Mouse (Mus musculus): ENCODE measurements around the gene Fndc8. TPM values are rescaled to one million over a fixed set of nuclear protein-coding genes. Genes with fewer than 3 reads are reported as not detected.

Fndc8 gene
- polyA plus RNA-seq, 1 experiment from 2014 or later, result 0.18 TPM

DNA sequence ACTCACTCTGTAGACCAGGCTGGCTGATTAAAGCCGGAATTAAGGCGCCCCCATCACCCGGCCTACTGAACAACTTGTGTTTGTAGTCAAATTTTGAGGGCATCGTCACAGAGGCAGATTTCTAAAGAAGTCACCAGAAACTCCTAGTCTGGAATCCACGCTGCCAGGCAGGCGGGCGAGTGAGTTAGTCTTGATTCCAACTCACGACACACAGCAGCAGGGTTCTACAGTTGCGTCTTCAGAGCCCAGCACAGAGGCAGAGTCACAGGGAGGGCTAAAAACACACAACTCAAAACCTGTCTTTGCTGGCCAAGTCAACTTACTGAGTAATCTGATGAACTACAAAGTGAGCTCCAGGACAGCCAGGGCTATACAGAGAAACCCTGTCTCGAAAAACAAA lies 39.4 kb upstream of the Fndc8 start:
- H3K27ac ChIP-seq (replicated peaks; ENCODE audit: low read depth, low read length), result no peak overlapping the region
- no peak overlapping the region for H3K9ac ChIP-seq (replicated peaks; ENCODE audit: low read length)
- no peaks in the 10 kb centered on the region for H3K27me3 ChIP-seq (ENCODE audit: control insufficient read depth, insufficient read depth, low read length)
- ATAC-seq (replicated peaks; ENCODE audit: insufficient number of reproducible peaks, low FRiP score, low TSS enrichment, low read depth) (no peak), DNase-seq (ENCODE audit: low spot score) (no peak)
- no peak overlapping the region for H3K4me3 ChIP-seq (ENCODE audit: low read depth, low read length)
- whole genome bisulfite sequencing, result 82% methylated on average over 10 of the region's 10 CpGs
- H3K36me3 ChIP-seq (replicated peaks; ENCODE audit: control insufficient read depth, insufficient read depth, low read depth, low read length), result no peaks in the 10 kb centered on the region
- no peaks in the 10 kb centered on the region for H3K9me3 ChIP-seq (replicated peaks; ENCODE audit: control insufficient read depth, low read length)
- no peak overlapping the region for H3K4me2 ChIP-seq (ENCODE audit: low read depth, low read length)
- H3K4me1 ChIP-seq (ENCODE audit: control insufficient read depth, insufficient read depth, low read length), result no peaks in the 10 kb centered on the region

DNA sequence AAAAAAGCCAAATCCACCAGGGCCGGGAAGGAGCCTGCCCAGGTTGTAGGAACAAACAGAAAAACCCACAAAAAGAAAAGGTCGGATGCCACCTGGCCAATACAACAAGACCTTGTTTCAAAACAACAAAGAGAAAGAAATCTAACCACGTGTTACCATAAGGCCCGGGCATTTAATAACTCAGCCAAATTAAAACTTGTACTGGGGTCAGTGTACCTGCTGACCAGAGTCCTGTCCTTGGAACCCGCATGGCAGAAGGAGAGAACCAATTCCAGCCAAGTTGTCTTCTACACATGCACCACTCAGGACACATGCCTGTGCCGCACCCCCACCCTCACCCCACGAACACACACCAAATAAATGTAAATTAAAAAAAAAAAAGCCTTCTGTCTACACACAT lies 39.0 kb upstream of the Fndc8 start:
- H3K27me3 ChIP-seq (ENCODE audit: control insufficient read depth, insufficient read depth, low read length), result no peaks in the 10 kb centered on the region

DNA sequence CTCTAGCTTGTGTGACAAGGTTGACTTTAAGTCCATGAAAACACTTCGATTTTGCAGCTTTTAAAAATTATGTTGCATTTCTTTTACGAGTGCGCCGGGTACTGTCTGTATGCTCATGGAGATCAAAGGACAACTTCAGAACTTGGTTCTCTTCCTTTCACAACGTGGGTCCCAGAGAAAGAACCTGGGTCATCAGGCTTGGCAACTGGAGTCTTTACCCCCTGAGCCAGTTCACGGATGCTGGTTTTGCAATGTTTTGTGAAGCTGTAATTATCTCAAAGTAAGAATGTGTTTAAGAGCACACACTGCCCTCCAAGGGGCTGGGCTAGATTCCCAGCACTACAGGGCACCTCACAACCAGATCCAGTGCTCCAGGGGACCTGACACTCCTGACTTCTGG lies 37.8 kb upstream of the Fndc8 start:
- no peaks in the 10 kb centered on the region for H3K36me3 ChIP-seq (replicated peaks; ENCODE audit: control insufficient read depth, insufficient read depth, low read depth, low read length)
- no peak overlapping the region for H3K9ac ChIP-seq (replicated peaks; ENCODE audit: low read length)
- H3K27me3 ChIP-seq (ENCODE audit: control insufficient read depth, insufficient read depth, low read length), result no peaks in the 10 kb centered on the region
- H3K4me3 ChIP-seq (ENCODE audit: low read depth, low read length), result no peak overlapping the region
- ATAC-seq (replicated peaks; ENCODE audit: insufficient number of reproducible peaks, low FRiP score, low TSS enrichment, low read depth), result no peak
- H3K4me2 ChIP-seq (ENCODE audit: low read depth, low read length), result no peak overlapping the region
- WGBS, result 81% methylated on average over 6 of the region's 6 CpGs
- no peaks in the 10 kb centered on the region for H3K4me1 ChIP-seq (ENCODE audit: control insufficient read depth, insufficient read depth, low read length)
- H3K27ac ChIP-seq (replicated peaks; ENCODE audit: low read depth, low read length), result no peak overlapping the region
- no peak for DNase-seq (ENCODE audit: low spot score)
- H3K9me3 ChIP-seq (replicated peaks; ENCODE audit: control insufficient read depth, low read length), result no peaks in the 10 kb centered on the region

More for the DNA sequence above, 39.0 kb upstream of the Fndc8 start:
- Histone ChIP-seq H3K4me1 (ENCODE audit: control insufficient read depth, insufficient read depth, low read length) (no peaks in the 10 kb centered on the region), H3K4me2 (ENCODE audit: low read depth, low read length) (no peak overlapping the region), H3K9me3 (replicated peaks; ENCODE audit: control insufficient read depth, low read length) (no peaks in the 10 kb centered on the region), H3K9ac (replicated peaks; ENCODE audit: low read length) (no peak overlapping the region), H3K4me3 (ENCODE audit: low read depth, low read length) (no peak overlapping the region), H3K36me3 (replicated peaks; ENCODE audit: control insufficient read depth, insufficient read depth, low read depth, low read length) (no peaks in the 10 kb centered on the region), H3K27ac (replicated peaks; ENCODE audit: low read depth, low read length) (no peak overlapping the region)
- ATAC-seq (replicated peaks; ENCODE audit: insufficient number of reproducible peaks, low FRiP score, low TSS enrichment, low read depth), result no peak
- no peak for DNase-seq (ENCODE audit: low spot score)
- WGBS, result 88% methylated on average over 7 of the region's 7 CpGs

DNA sequence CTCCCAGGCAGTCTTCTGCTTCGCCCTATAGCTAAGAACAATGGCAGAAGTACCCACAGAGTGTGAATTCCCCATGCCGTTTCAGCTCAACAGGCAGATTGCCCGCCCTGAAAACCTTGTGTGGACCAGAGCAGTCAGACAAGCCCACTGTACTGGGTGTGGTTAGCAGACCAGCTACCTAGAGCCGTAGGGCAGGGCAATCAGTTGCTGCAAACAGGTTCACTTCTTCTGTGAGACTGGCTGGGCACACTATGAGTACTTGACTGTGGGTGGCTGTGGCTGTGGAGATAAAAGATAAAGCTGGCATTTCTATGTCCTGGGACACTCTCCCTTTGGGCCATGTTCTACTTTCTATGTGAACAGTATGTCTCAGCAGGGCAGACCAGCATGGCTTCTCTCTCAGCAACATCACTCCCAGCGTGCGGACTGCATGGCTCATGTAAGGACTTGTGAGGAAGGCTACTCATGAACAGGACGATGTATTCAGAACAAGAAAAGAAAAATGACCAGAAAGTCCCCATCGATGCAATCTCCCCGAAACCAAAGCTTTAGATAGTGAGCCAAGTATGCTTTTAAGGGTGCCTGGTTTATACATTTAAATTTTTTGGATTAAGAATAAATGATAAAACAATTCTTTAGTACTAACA lies 36.5 kb upstream of the Fndc8 start:
- Histone ChIP-seq H3K4me3 (ENCODE audit: low read depth, low read length) (no peak overlapping the region), H3K9me3 (replicated peaks; ENCODE audit: control insufficient read depth, low read length) (no peaks in the 10 kb centered on the region), H3K4me1 (ENCODE audit: control insufficient read depth, insufficient read depth, low read length) (no peaks in the 10 kb centered on the region), H3K9ac (replicated peaks; ENCODE audit: low read length) (no peak overlapping the region), H3K27ac (replicated peaks; ENCODE audit: low read depth, low read length) (no peak overlapping the region), H3K4me2 (ENCODE audit: low read depth, low read length) (no peak overlapping the region), H3K36me3 (replicated peaks; ENCODE audit: control insufficient read depth, insufficient read depth, low read depth, low read length) (no peaks in the 10 kb centered on the region), H3K27me3 (ENCODE audit: control insufficient read depth, insufficient read depth, low read length) (no peaks in the 10 kb centered on the region)
- WGBS, result 86% methylated on average over 9 of the region's 9 CpGs
- no peak for DNase-seq (ENCODE audit: low spot score)
- no peak for ATAC-seq (replicated peaks; ENCODE audit: insufficient number of reproducible peaks, low FRiP score, low TSS enrichment, low read depth)

DNA sequence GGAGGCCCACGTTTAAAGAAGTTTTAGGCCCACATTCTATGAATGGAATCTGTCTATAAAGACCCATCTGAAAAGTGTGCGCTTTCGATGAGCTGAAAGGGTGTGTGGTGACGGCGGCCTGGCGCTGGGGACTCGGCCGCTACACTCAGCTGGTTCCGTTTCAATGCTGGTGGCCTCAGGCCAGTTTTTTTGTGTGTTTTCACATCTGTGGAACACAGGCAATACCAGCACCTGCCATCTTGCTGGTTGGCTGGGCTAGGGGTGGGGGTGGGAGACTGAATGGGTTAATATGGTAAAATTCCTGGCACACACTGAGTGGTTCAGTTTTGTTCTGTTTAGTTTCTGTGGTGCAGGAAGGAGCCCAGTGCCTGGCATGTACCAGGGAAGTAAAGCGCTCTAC lies 35.9 kb upstream of the Fndc8 start:
- Histone ChIP-seq H3K27ac (replicated peaks; ENCODE audit: low read depth, low read length) (no peak overlapping the region), H3K9me3 (replicated peaks; ENCODE audit: control insufficient read depth, low read length) (no peaks in the 10 kb centered on the region), H3K9ac (replicated peaks; ENCODE audit: low read length) (no peak overlapping the region), H3K36me3 (replicated peaks; ENCODE audit: control insufficient read depth, insufficient read depth, low read depth, low read length) (no peaks in the 10 kb centered on the region), H3K4me2 (ENCODE audit: low read depth, low read length) (no peak overlapping the region), H3K4me1 (ENCODE audit: control insufficient read depth, insufficient read depth, low read length) (no peaks in the 10 kb centered on the region), H3K27me3 (ENCODE audit: control insufficient read depth, insufficient read depth, low read length) (no peaks in the 10 kb centered on the region), H3K4me3 (ENCODE audit: low read depth, low read length) (no peak overlapping the region)
- no peak for DNase-seq (ENCODE audit: low spot score)
- 76% methylated on average over 10 of the region's 10 CpGs for WGBS
- no peak for ATAC-seq (replicated peaks; ENCODE audit: insufficient number of reproducible peaks, low FRiP score, low TSS enrichment, low read depth)

DNA sequence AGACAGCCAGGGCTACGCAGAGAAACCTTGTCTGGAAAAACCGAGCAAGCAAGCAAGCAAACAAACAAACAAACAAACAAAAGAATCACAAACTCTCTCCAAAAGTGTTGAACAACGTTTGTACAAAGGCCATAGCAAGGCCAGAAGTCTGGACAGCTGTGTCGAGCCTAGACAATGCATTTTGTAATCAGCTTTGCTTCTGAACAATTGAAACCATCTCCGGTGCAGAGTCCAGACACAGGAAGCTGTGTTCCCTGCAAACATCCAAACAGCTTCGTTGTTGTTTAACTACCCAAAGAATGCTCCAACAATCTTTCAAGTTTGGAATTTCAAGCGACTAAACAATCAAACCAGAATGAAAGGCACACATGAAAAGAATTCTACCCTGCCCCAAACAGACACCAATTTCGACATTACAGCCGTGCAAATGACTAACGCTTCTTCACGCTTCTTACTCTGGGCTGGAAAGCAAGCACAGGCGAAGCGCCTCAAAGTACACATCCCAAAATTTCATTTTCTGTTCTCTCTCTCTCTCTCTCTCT lies 34.5 kb upstream of the Fndc8 start:
- no peak for DNase-seq (ENCODE audit: low spot score)
- WGBS, result 81% methylated on average over 13 of the region's 13 CpGs
- no peaks in the 10 kb centered on the region for H3K9me3 ChIP-seq (replicated peaks; ENCODE audit: control insufficient read depth, low read length)
- ATAC-seq (replicated peaks; ENCODE audit: insufficient number of reproducible peaks, low FRiP score, low TSS enrichment, low read depth), result no peak
- no peaks in the 10 kb centered on the region for H3K4me1 ChIP-seq (ENCODE audit: control insufficient read depth, insufficient read depth, low read length)
- H3K4me2 ChIP-seq (ENCODE audit: low read depth, low read length), result no peak overlapping the region
- no peak overlapping the region for H3K9ac ChIP-seq (replicated peaks; ENCODE audit: low read length)
- no peak overlapping the region for H3K27ac ChIP-seq (replicated peaks; ENCODE audit: low read depth, low read length)
- H3K36me3 ChIP-seq (replicated peaks; ENCODE audit: control insufficient read depth, insufficient read depth, low read depth, low read length), result no peaks in the 10 kb centered on the region
- H3K4me3 ChIP-seq (ENCODE audit: low read depth, low read length), result no peak overlapping the region
- H3K27me3 ChIP-seq (ENCODE audit: control insufficient read depth, insufficient read depth, low read length), result no peaks in the 10 kb centered on the region

DNA sequence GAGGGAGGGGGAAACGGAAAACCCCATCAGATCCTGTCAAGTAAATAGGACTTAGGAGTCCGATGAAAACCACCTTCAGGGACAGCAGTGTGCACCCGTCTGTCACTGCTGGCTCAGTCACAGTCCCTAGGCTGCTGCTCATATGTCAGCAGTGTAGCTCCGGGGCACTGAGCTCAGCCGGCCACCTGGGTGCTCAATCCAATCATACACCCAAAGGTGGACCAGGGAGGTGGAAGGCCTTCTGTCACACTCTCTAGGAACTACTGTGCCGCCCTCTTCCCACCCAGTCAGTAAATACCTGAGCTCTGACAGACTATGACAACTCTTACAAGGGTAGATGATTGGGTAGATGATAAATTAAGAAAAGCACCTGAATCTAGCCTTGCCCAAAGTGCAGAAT lies 31.2 kb upstream of the Fndc8 start:
- no peaks in the 10 kb centered on the region for H3K36me3 ChIP-seq (replicated peaks; ENCODE audit: control insufficient read depth, insufficient read depth, low read depth, low read length)
- ATAC-seq (replicated peaks; ENCODE audit: insufficient number of reproducible peaks, low FRiP score, low TSS enrichment, low read depth) (no peak), DNase-seq (ENCODE audit: low spot score) (no peak)
- WGBS, result 84% methylated on average over 6 of the region's 6 CpGs
- no peaks in the 10 kb centered on the region for H3K4me1 ChIP-seq (ENCODE audit: control insufficient read depth, insufficient read depth, low read length)
- no peak overlapping the region for H3K4me3 ChIP-seq (ENCODE audit: low read depth, low read length)
- H3K27me3 ChIP-seq (ENCODE audit: control insufficient read depth, insufficient read depth, low read length), result no peaks in the 10 kb centered on the region
- H3K9me3 ChIP-seq (replicated peaks; ENCODE audit: control insufficient read depth, low read length), result no peaks in the 10 kb centered on the region
- no peak overlapping the region for H3K4me2 ChIP-seq (ENCODE audit: low read depth, low read length)
- no peak overlapping the region for H3K27ac ChIP-seq (replicated peaks; ENCODE audit: low read depth, low read length)
- no peak overlapping the region for H3K9ac ChIP-seq (replicated peaks; ENCODE audit: low read length)

DNA sequence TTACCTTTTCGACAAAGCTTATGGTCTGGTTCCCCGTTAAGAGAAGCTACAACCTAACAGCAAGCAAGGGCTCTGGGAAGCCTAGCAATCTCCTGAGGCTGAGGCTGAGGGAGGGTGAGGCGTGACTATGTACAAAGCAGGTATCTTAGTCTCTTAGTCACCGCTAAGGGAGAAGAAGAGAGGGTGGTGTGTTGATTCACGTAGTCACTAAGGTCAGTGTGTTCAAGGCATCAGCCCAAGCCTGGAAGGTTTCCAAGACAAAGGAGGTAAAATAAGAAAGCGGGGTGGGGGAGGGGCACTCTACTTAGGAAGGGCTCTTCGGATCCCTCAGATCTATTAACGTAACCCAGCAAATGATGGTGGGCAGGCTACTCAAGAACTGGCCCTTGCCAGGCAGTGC lies 30.4 kb upstream of the Fndc8 start:
- H3K27ac ChIP-seq (replicated peaks; ENCODE audit: low read depth, low read length), result no peak overlapping the region
- ATAC-seq (replicated peaks; ENCODE audit: insufficient number of reproducible peaks, low FRiP score, low TSS enrichment, low read depth) (no peak), DNase-seq (ENCODE audit: low spot score) (no peak)
- H3K27me3 ChIP-seq (ENCODE audit: control insufficient read depth, insufficient read depth, low read length), result no peaks in the 10 kb centered on the region
- no peak overlapping the region for H3K4me2 ChIP-seq (ENCODE audit: low read depth, low read length)
- 64% methylated on average over 8 of the region's 8 CpGs for WGBS
- H3K9me3 ChIP-seq (replicated peaks; ENCODE audit: control insufficient read depth, low read length), result no peaks in the 10 kb centered on the region
- no peak overlapping the region for H3K4me3 ChIP-seq (ENCODE audit: low read depth, low read length)
- no peaks in the 10 kb centered on the region for H3K4me1 ChIP-seq (ENCODE audit: control insufficient read depth, insufficient read depth, low read length)
- no peaks in the 10 kb centered on the region for H3K36me3 ChIP-seq (replicated peaks; ENCODE audit: control insufficient read depth, insufficient read depth, low read depth, low read length)
- no peak overlapping the region for H3K9ac ChIP-seq (replicated peaks; ENCODE audit: low read length)

Measured in embryonic facial prominence, embryonic 11.5 days (tissue).